Mouse (Mus musculus) midbrain, postnatal 0 days (tissue): ENCODE results near the gene Gm9736. TPM values are rescaled to one million over a fixed set of nuclear protein-coding genes. Genes with fewer than 3 reads are reported as not detected.
A peak's percentile ranks its signal among the peaks of the same experiment; 100 is the strongest.
"Not testable (repeated sequence)": the region's sequence is repeated elsewhere in the genome, so short reads cannot be mapped to it uniquely, and the experiment has no call there.

ENCODE experiments used
- ATAC-seq: fragments of 200-750 bp; cut with Nextera tagmentation; 2 replicates; pipeline ENCODE4 v1.8.0; 2017; ENCODE audit warnings: moderate number of reproducible peaks, mild to moderate bottlenecking, moderate TSS enrichment, moderate library complexity; ENCODE audit not compliant: low FRiP score
- DNase-seq: peaks from one replicate; pipeline ENCODE4 v3.0.0-alpha.2; 2015; ENCODE audit warnings: low spot score
- H3K27ac ChIP-seq: fragments of 300-500 bp; sonication (generic); 2 replicates; pipeline ENCODE4 v1.5.1; 2014; ENCODE audit warnings: low read depth, mild to moderate bottlenecking, low read length, mixed read lengths
- H3K27me3 ChIP-seq: fragments of 300-500 bp; sonication (generic); 2 replicates; pipeline ENCODE4 v1.6.1; 2014; ENCODE audit warnings: low read length, control low read depth, mixed read lengths; ENCODE audit not compliant: insufficient read depth
- H3K36me3 ChIP-seq: fragments of 300-500 bp; sonication (generic); 2 replicates; pipeline ENCODE4 v1.6.1; 2014; ENCODE audit warnings: low read length, control low read depth, mixed read lengths; ENCODE audit not compliant: insufficient read depth
- H3K4me1 ChIP-seq: fragments of 300-500 bp; sonication (generic); 2 replicates; pipeline ENCODE4 v1.6.1; 2014; ENCODE audit warnings: mild to moderate bottlenecking, control low read depth, antibody characterized with exemption, low read length, mixed read lengths; ENCODE audit not compliant: insufficient read depth
- H3K4me2 ChIP-seq: fragments of 300-500 bp; sonication (generic); 2 replicates; pipeline ENCODE4 v1.6.1; 2014; ENCODE audit warnings: low read depth, mild to moderate bottlenecking, low read length, mixed read lengths; ENCODE audit not compliant: poor library complexity, severe bottlenecking
- H3K4me3 ChIP-seq: fragments of 300-500 bp; sonication (generic); 2 replicates; pipeline ENCODE4 v1.5.1; 2014; ENCODE audit warnings: low read depth, mild to moderate bottlenecking, low read length, moderate library complexity
- H3K9ac ChIP-seq: fragments of 300-500 bp; sonication (generic); replicated peaks from 2 replicates; pipeline ENCODE4 v1.6.1; 2014; ENCODE audit warnings: mild to moderate bottlenecking, low read length, moderate library complexity, mixed read lengths; ENCODE audit not compliant: poor library complexity, severe bottlenecking
- H3K9me3 ChIP-seq: fragments of 300-500 bp; sonication (generic); 2 replicates; pipeline ENCODE4 v1.6.1; 2016; ENCODE audit warnings: low read length, control low read depth
- CTCF ChIP-seq: IDR thresholded peaks from 2 replicates; pipeline ENCODE4 v1.5.1; 2016; ENCODE audit warnings: antibody characterized with exemption, mild to moderate bottlenecking
- WGBS: fragments of 180-500 bp; shearing (Covaris S2); extraction: QIAGEN DNeasy Blood & Tissue Kit; methylation state at CpG from one replicate; pipeline ENCODE4 v1.1.7; 2014; 5-methylcytosine and 5-hydroxymethylcytosine counted together
- polyA plus RNA-seq: library from polyadenylated mRNA; unstranded; fragments of >200 nt; fragmentation: Nextera tagmentation; extraction: Ambion mirVana; gene quantifications from 2 replicates; pipeline ENCODE4 v1.2.1, GENCODE M21; 2015
- total RNA-seq: library from RNA; depleted of rRNA; stranded (reverse); fragments of >200 nt; gene quantifications from 2 replicates; pipeline ENCODE4 v1.2.3, GENCODE M21; 2014

The Gm9736 gene
- total and polyA plus RNA-seq, 2 experiments from 2014 or later, result not detected

- H3K4me2 ChIP-seq, result no peak overlapping the region
- no peaks in the 10 kb centered on the region for H3K4me1 ChIP-seq
- H3K9ac ChIP-seq, result no peak overlapping the region
- H3K27me3 ChIP-seq, result no peaks in the 10 kb centered on the region
- ATAC-seq, result no peak
- peak; percentile 46 for TF ChIP-seq CTCF
- H3K36me3 ChIP-seq, result no peaks in the 10 kb centered on the region
- H3K4me3 ChIP-seq, result no peak overlapping the region
- DNase-seq, result no peak
- 57% methylated on average over 4 of the region's 4 CpGs for WGBS
- no peak overlapping the region for H3K27ac ChIP-seq
- no peaks in the 10 kb centered on the region for H3K9me3 ChIP-seq
These were observed 21.9 kb downstream of the Gm9736 start for GRCm38 (mm10) chr10:77729241-77729640.

- Histone ChIP-seq H3K9me3 (no peaks in the 10 kb centered on the region), H3K4me2 (no peak overlapping the region), H3K4me1 (no peaks in the 10 kb centered on the region), H3K27me3 (no peaks in the 10 kb centered on the region), H3K27ac (no peak overlapping the region), H3K9ac (no peak overlapping the region), H3K36me3 (no peaks in the 10 kb centered on the region), H3K4me3 (no peak overlapping the region)
- whole genome bisulfite sequencing, result 71% methylated on average over 4 of the region's 4 CpGs
- ATAC-seq, result no peak
- TF ChIP-seq CTCF, result peak; percentile 41
- no peak for DNase-seq
These were observed 22.9 kb downstream of the Gm9736 start for GRCm38 (mm10) chr10:77728280-77728679.

- Histone ChIP-seq H3K4me3 (no peak within 1 kb of the TSS), H3K9ac (no peak within 1 kb of the TSS), H3K27me3 (no peaks in the 10 kb centered on the region), H3K4me1 (no peaks in the 10 kb centered on the region), H3K9me3 (no peaks in the 10 kb centered on the region), H3K27ac (no peak within 1 kb of the TSS), H3K4me2 (no peak within 1 kb of the TSS), H3K36me3 (no peaks in the 10 kb centered on the region)
- no peak for TF ChIP-seq CTCF
- 37% methylated on average over 3 of the region's 3 CpGs for WGBS
- ATAC-seq, result no peak
- no peak for DNase-seq
These were observed 25.0 kb downstream of the Gm9736 start, which contains the start of gene Gm10100 for GRCm38 (mm10) chr10:77726186-77726585. TSS of gene Gm10100 (plus strand) at chr10:77726486.

- TF ChIP-seq CTCF, result no peak
- no peaks in the 10 kb centered on the region for H3K9me3 ChIP-seq
- ATAC-seq (no peak), DNase-seq (no peak)
- 73% methylated on average over 8 of the region's 8 CpGs for WGBS
- H3K27ac ChIP-seq, result no peak overlapping the region
- H3K4me2 ChIP-seq, result no peak overlapping the region
- no peaks in the 10 kb centered on the region for H3K27me3 ChIP-seq
- no peaks in the 10 kb centered on the region for H3K4me1 ChIP-seq
- H3K4me3 ChIP-seq, result no peak overlapping the region
- no peak overlapping the region for H3K9ac ChIP-seq
- H3K36me3 ChIP-seq, result no peaks in the 10 kb centered on the region
These were observed 26.3 kb downstream of the Gm9736 start for GRCm38 (mm10) chr10:77724855-77725254.

GRCm38 (mm10) chr10:77720299-77720698 lies 30.9 kb downstream of the Gm9736 start, which contains the start of gene Krtap12-1:
TSS of gene Krtap12-1 (plus strand) at chr10:77720599.
- H3K4me3 ChIP-seq, DNase-seq, H3K27ac ChIP-seq, H3K27me3 ChIP-seq, H3K4me2 ChIP-seq, H3K9me3 ChIP-seq, H3K4me1 ChIP-seq, H3K9ac ChIP-seq, ATAC-seq, H3K36me3 ChIP-seq: not testable (repeated sequence)
- WGBS, result 89% methylated on average over 1 of the region's 1 CpGs

- Histone ChIP-seq H3K27me3 (no peaks in the 10 kb centered on the region), H3K27ac (no peak within 1 kb of the TSS), H3K36me3 (no peaks in the 10 kb centered on the region), H3K4me3 (no peak within 1 kb of the TSS), H3K4me2 (no peak within 1 kb of the TSS), H3K9ac (no peak within 1 kb of the TSS), H3K4me1 (no peaks in the 10 kb centered on the region), H3K9me3 (0 out of 2 replicates have a peak, but pooled peaks cover 3% of the 10 kb centered on the region)
- TF ChIP-seq CTCF, result no peak
- no peak for ATAC-seq
- WGBS, result 80% methylated on average over 1 of the region's 1 CpGs
- DNase-seq, result no peak
These were observed 35.6 kb downstream of the Gm9736 start, which contains the start of gene Gm10142 for GRCm38 (mm10) chr10:77715507-77715906. TSS of gene Gm10142 (plus strand) at chr10:77715807.
